15 mouse cellular contexts compared by ENCODE assay signal in genomic region chr7:99963237-99963860, GRCm38 (mm10). TPM values are rescaled to one million over a fixed set of nuclear protein-coding genes. Genes with fewer than 3 reads are reported as not detected.
DNase-seq lines count a peak whose midpoint lies in the region; ATAC-seq and TF ChIP-seq lines count a peak whose summit lies in the region.
"Had no signal": no experiment of that assay in that cellular context is flagged by ENCODE, and none has a peak within 500 bp of the region (broad histone marks: within the 10 kb centered on the region; RNA-seq: fewer than 3 reads in every experiment).

No protein-coding gene starts in this region.

- ATAC-seq in heart, embryonic 12.5 days (ENCODE audit: insufficient number of reproducible peaks, low FRiP score) = no peak
- ATAC-seq in kidney, embryonic 15.5 days (replicated peaks; ENCODE audit: low FRiP score) = 0 out of 2 replicates have a peak, but pooled peaks have one; percentile 9
- ATAC-seq in stomach, embryonic 16.5 days (ENCODE audit: insufficient read depth, low FRiP score) = no peak
- ATAC-seq: forebrain, embryonic 14.5 days; hindbrain, embryonic 16.5 days had no signal

- no peaks in the 10 kb centered on the region for H3K9me3 ChIP-seq in heart, embryonic 12.5 days (replicated peaks)
- no peaks in the 10 kb centered on the region for H3K9me3 ChIP-seq in kidney, embryonic 15.5 days (replicated peaks)
- H3K9me3 ChIP-seq in stomach, embryonic 16.5 days (replicated peaks; ENCODE audit: control insufficient read depth, low read length) = no peaks in the 10 kb centered on the region
- H3K9me3 ChIP-seq: embryonic facial prominence, embryonic 12.5 days; liver, embryonic 13.5 days had no signal

- H3K4me3 ChIP-seq in heart, embryonic 12.5 days = no peak overlapping the region
- H3K4me3 ChIP-seq in kidney, embryonic 15.5 days (replicated peaks) = no peak overlapping the region
- H3K4me3 ChIP-seq in testis, adult 2 months (ENCODE audit: control insufficient read depth, low read depth, low read length) = no peak overlapping the region
- H3K4me3 ChIP-seq in stomach, embryonic 16.5 days (replicated peaks; ENCODE audit: low read length) = no peak overlapping the region
- H3K4me3 ChIP-seq: embryonic facial prominence, embryonic 12.5 days; liver, embryonic 13.5 days had no signal

- no peak overlapping the region for H3K27ac ChIP-seq in heart, embryonic 12.5 days (ENCODE audit: poor library complexity, severe bottlenecking)
- H3K27ac ChIP-seq in kidney, embryonic 15.5 days = peak overlapping the region; percentile 81
- peak overlapping the region; percentile 49; the same call in 1 of the 2 replicates for H3K27ac ChIP-seq in testis, adult 2 months (ENCODE audit: control insufficient read depth, insufficient read depth, low read depth, low read length)
- peak overlapping the region; percentile 42 for H3K27ac ChIP-seq in stomach, embryonic 16.5 days (ENCODE audit: low read length)
- H3K27ac ChIP-seq: embryonic facial prominence, embryonic 12.5 days had no signal

- H3K9ac ChIP-seq in heart, embryonic 12.5 days = no peak overlapping the region
- no peak overlapping the region for H3K9ac ChIP-seq in kidney, embryonic 15.5 days
- H3K9ac ChIP-seq in stomach, embryonic 16.5 days (ENCODE audit: low read length) = no peak overlapping the region
- H3K9ac ChIP-seq: embryonic facial prominence, embryonic 12.5 days; liver, embryonic 13.5 days had no signal

- WGBS in heart, embryonic 12.5 days = 84% methylated on average over 3 of the region's 3 CpGs
- WGBS in kidney, embryonic 15.5 days = 71% methylated on average over 3 of the region's 3 CpGs
- 76% methylated on average over 3 of the region's 3 CpGs for WGBS in stomach, embryonic 16.5 days

- H3K4me1 ChIP-seq in heart, embryonic 12.5 days (replicated peaks) = peaks cover 43% of the 10 kb centered on the region
- H3K4me1 ChIP-seq in kidney, embryonic 15.5 days = peaks cover 42% of the 10 kb centered on the region
- H3K4me1 ChIP-seq in testis, adult 2 months (ENCODE audit: control insufficient read depth, insufficient read depth, low read length) = 0 out of 2 replicates have a peak, but pooled peaks cover 3% of the 10 kb centered on the region
- H3K4me1 ChIP-seq in stomach, embryonic 16.5 days (ENCODE audit: control insufficient read depth, insufficient read depth, low read length) = peaks cover 34% of the 10 kb centered on the region

- H3K4me2 ChIP-seq in heart, embryonic 12.5 days = no peak overlapping the region
- no peak overlapping the region for H3K4me2 ChIP-seq in kidney, embryonic 15.5 days
- H3K4me2 ChIP-seq in stomach, embryonic 16.5 days (ENCODE audit: low read depth, low read length) = no peak overlapping the region
- H3K4me2 ChIP-seq: embryonic facial prominence, embryonic 12.5 days; liver, embryonic 13.5 days had no signal

- TF ChIP-seq CTCF in testis, adult 2 months (IDR thresholded peaks at IDR 0.05; ENCODE audit: control insufficient read depth, insufficient read depth, insufficient replicate concordance, low read depth, low read length) = no peak

- peak; percentile 80 for DNase-seq in heart, adult 11 months
- no peak for DNase-seq in kidney, adult 9 months
- DNase-seq in testis, postnatal 14 days (ENCODE audit: low spot score) = no peak
- no peak for DNase-seq in embryo, embryonic 11 days
- DNase-seq: cerebellum, adult 9-11 months; gastrocnemius, postnatal 36 days; liver, embryonic 13.5 days; thymus, postnatal 25 days had no signal

- H3K27me3 ChIP-seq in heart, embryonic 12.5 days (replicated peaks) = no peaks in the 10 kb centered on the region
- H3K27me3 ChIP-seq in kidney, embryonic 15.5 days = no peaks in the 10 kb centered on the region
- H3K27me3 ChIP-seq in testis, adult 2 months (ENCODE audit: control insufficient read depth, insufficient read depth, low read length) = no peaks in the 10 kb centered on the region
- H3K27me3 ChIP-seq in stomach, embryonic 16.5 days (ENCODE audit: control insufficient read depth, insufficient read depth, low read length) = no peaks in the 10 kb centered on the region
- H3K27me3 ChIP-seq: embryonic facial prominence, embryonic 12.5 days; liver, embryonic 13.5 days had no signal

- H3K36me3 ChIP-seq in heart, embryonic 12.5 days = no peaks in the 10 kb centered on the region
- H3K36me3 ChIP-seq in kidney, embryonic 15.5 days = no peaks in the 10 kb centered on the region
- H3K36me3 ChIP-seq in testis, adult 2 months (ENCODE audit: control insufficient read depth, insufficient read depth, low read length) = no peaks in the 10 kb centered on the region
- H3K36me3 ChIP-seq in stomach, embryonic 16.5 days (ENCODE audit: control insufficient read depth, insufficient read depth, low read length) = no peaks in the 10 kb centered on the region
- H3K36me3 ChIP-seq: embryonic facial prominence, embryonic 12.5 days; liver, embryonic 13.5 days had no signal

- TF ChIP-seq POLR2A in testis, adult 2 months (IDR thresholded peaks at IDR 0.05; ENCODE audit: control insufficient read depth, low read depth, low read length) = no peak

RNA-seq across cellular contexts. Expression of gene Rnf169, which starts 16.9 kb away (rescaled TPM):
- polyA plus RNA-seq in heart, embryonic 12.5 days (2016; fragmentation: Nextera tagmentation; extraction: Ambion mirVana) = 4.3 and 4.5 TPM in 2 replicates
- 5.9 and 6.2 TPM in 2 replicates for polyA plus RNA-seq in kidney, embryonic 15.5 days (2015; fragmentation: Nextera tagmentation; extraction: Ambion mirVana)
- 1.6 TPM in 2 replicates for polyA plus RNA-seq in testis, adult 2 months (2012; rRNA removed)
- polyA plus RNA-seq in stomach, embryonic 16.5 days (2015; fragmentation: Nextera tagmentation; extraction: Ambion mirVana) = 3.8 and 4.5 TPM in 2 replicates

RNA-seq across cellular contexts. Expression of gene Chrdl2, which starts 42.6 kb away (rescaled TPM):
- polyA plus RNA-seq in heart, embryonic 12.5 days (2016; fragmentation: Nextera tagmentation; extraction: Ambion mirVana) = 0.11 and 0.21 TPM in 2 replicates
- 0.69 and 0.87 TPM in 2 replicates for polyA plus RNA-seq in kidney, embryonic 15.5 days (2015; fragmentation: Nextera tagmentation; extraction: Ambion mirVana)
- polyA plus RNA-seq in testis, adult 2 months (2012; rRNA removed) = 0.38 and 1.2 TPM in 2 replicates
- 0.48 and 0.90 TPM in 2 replicates for polyA plus RNA-seq in stomach, embryonic 16.5 days (2015; fragmentation: Nextera tagmentation; extraction: Ambion mirVana)
- polyA plus RNA-seq: forebrain, embryonic 14.5 days; liver, embryonic 13.5 days had no signal
